Mouse (Mus musculus) midbrain, postnatal 0 days (tissue): ENCODE measurements around the gene Arsa. TPM values are rescaled to one million over a fixed set of nuclear protein-coding genes. Genes with fewer than 3 reads are reported as not detected.

ENCODE experiments used
- ATAC-seq: fragments of 200-750 bp; cut with Nextera tagmentation; 2 replicates; pipeline ENCODE4 v1.8.0; 2017; ENCODE audit warnings: moderate number of reproducible peaks, mild to moderate bottlenecking, moderate TSS enrichment, moderate library complexity; ENCODE audit not compliant: low FRiP score
- DNase-seq: peaks from one replicate; pipeline ENCODE4 v3.0.0-alpha.2; 2015; ENCODE audit warnings: low spot score
- H3K27ac ChIP-seq: fragments of 300-500 bp; sonication (generic); 2 replicates; pipeline ENCODE4 v1.5.1; 2014; ENCODE audit warnings: low read depth, mild to moderate bottlenecking, low read length, mixed read lengths
- H3K27me3 ChIP-seq: fragments of 300-500 bp; sonication (generic); 2 replicates; pipeline ENCODE4 v1.6.1; 2014; ENCODE audit warnings: low read length, control low read depth, mixed read lengths; ENCODE audit not compliant: insufficient read depth
- H3K36me3 ChIP-seq: fragments of 300-500 bp; sonication (generic); 2 replicates; pipeline ENCODE4 v1.6.1; 2014; ENCODE audit warnings: low read length, control low read depth, mixed read lengths; ENCODE audit not compliant: insufficient read depth
- H3K4me1 ChIP-seq: fragments of 300-500 bp; sonication (generic); 2 replicates; pipeline ENCODE4 v1.6.1; 2014; ENCODE audit warnings: mild to moderate bottlenecking, control low read depth, antibody characterized with exemption, low read length, mixed read lengths; ENCODE audit not compliant: insufficient read depth
- H3K4me2 ChIP-seq: fragments of 300-500 bp; sonication (generic); 2 replicates; pipeline ENCODE4 v1.6.1; 2014; ENCODE audit warnings: low read depth, mild to moderate bottlenecking, low read length, mixed read lengths; ENCODE audit not compliant: poor library complexity, severe bottlenecking
- H3K4me3 ChIP-seq: fragments of 300-500 bp; sonication (generic); 2 replicates; pipeline ENCODE4 v1.5.1; 2014; ENCODE audit warnings: low read depth, mild to moderate bottlenecking, low read length, moderate library complexity
- H3K9ac ChIP-seq: fragments of 300-500 bp; sonication (generic); replicated peaks from 2 replicates; pipeline ENCODE4 v1.6.1; 2014; ENCODE audit warnings: mild to moderate bottlenecking, low read length, moderate library complexity, mixed read lengths; ENCODE audit not compliant: poor library complexity, severe bottlenecking
- H3K9me3 ChIP-seq: fragments of 300-500 bp; sonication (generic); 2 replicates; pipeline ENCODE4 v1.6.1; 2016; ENCODE audit warnings: low read length, control low read depth
- CTCF ChIP-seq: IDR thresholded peaks from 2 replicates; pipeline ENCODE4 v1.5.1; 2016; ENCODE audit warnings: antibody characterized with exemption, mild to moderate bottlenecking
- WGBS: fragments of 180-500 bp; shearing (Covaris S2); extraction: QIAGEN DNeasy Blood & Tissue Kit; methylation state at CpG from one replicate; pipeline ENCODE4 v1.1.7; 2014; 5-methylcytosine and 5-hydroxymethylcytosine counted together
- polyA plus RNA-seq: library from polyadenylated mRNA; unstranded; fragments of >200 nt; fragmentation: Nextera tagmentation; extraction: Ambion mirVana; gene quantifications from 2 replicates; pipeline ENCODE4 v1.2.1, GENCODE M21; 2015
- total RNA-seq: library from RNA; depleted of rRNA; stranded (reverse); fragments of >200 nt; gene quantifications from 2 replicates; pipeline ENCODE4 v1.2.3, GENCODE M21; 2014; rRNA removed

Gene Arsa
- 31.0 and 34.0 TPM in 2 replicates for total RNA-seq
- 32.4 and 37.1 TPM in 2 replicates for polyA plus RNA-seq

- Histone ChIP-seq H3K27ac (peak within 1 kb of the TSS; percentile 81), H3K4me3 (peak within 1 kb of the TSS; percentile 47), H3K9me3 (no peaks in the 10 kb centered on the region), H3K36me3 (0 out of 2 replicates have a peak, but pooled peaks cover 3% of the 10 kb centered on the region), H3K27me3 (no peaks in the 10 kb centered on the region), H3K9ac (peak within 1 kb of the TSS; percentile 65), H3K4me2 (peak within 1 kb of the TSS; percentile 69), H3K4me1 (peaks cover 14% of the 10 kb centered on the region)
- no peak for TF ChIP-seq CTCF
- ATAC-seq (no peak), DNase-seq (no peak)
- WGBS, result 30% methylated on average over 9 of the region's 9 CpGs
These were observed at the start of gene Arsa for GRCm38 (mm10) chr15:89477091-89477491. TSS of gene Arsa (minus strand) at chr15:89477425.

GRCm38 (mm10) chr15:89526776-89527325, 49.6 kb upstream of the Arsa start:
- TF ChIP-seq CTCF, result no peak
- WGBS, result 93% methylated on average over 19 of the region's 19 CpGs

GRCm38 (mm10) chr15:89525896-89526295, 48.7 kb upstream of the Arsa start:
- Histone ChIP-seq H3K4me2 (no peak overlapping the region), H3K27me3 (no peaks in the 10 kb centered on the region), H3K4me3 (no peak overlapping the region), H3K4me1 (0 out of 2 replicates have a peak, but pooled peaks cover 3% of the 10 kb centered on the region), H3K36me3 (peaks cover 21% of the 10 kb centered on the region; the same call in 1 of the 2 replicates), H3K9me3 (no peaks in the 10 kb centered on the region), H3K27ac (no peak overlapping the region), H3K9ac (no peak overlapping the region)
- ATAC-seq (no peak), DNase-seq (no peak)
- WGBS, result 85% methylated on average over 7 of the region's 7 CpGs
- TF ChIP-seq CTCF, result no peak

More at GRCm38 (mm10) chr15:89526776-89527325, 49.6 kb upstream of the Arsa start:
- Histone ChIP-seq H3K27ac (no peak overlapping the region), H3K4me2 (no peak overlapping the region), H3K27me3 (no peaks in the 10 kb centered on the region), H3K9ac (no peak overlapping the region), H3K4me1 (peaks cover 3% of the 10 kb centered on the region; the same call in 1 of the 2 replicates), H3K9me3 (no peaks in the 10 kb centered on the region), H3K4me3 (no peak overlapping the region), H3K36me3 (peaks cover 14% of the 10 kb centered on the region; the same call in 1 of the 2 replicates)
- no peak for ATAC-seq
- no peak for DNase-seq

- WGBS, result 98% methylated on average over 8 of the region's 8 CpGs
- Histone ChIP-seq H3K9me3 (no peaks in the 10 kb centered on the region), H3K9ac (no peak overlapping the region), H3K36me3 (peaks cover 22% of the 10 kb centered on the region), H3K4me1 (0 out of 2 replicates have a peak, but pooled peaks cover 3% of the 10 kb centered on the region), H3K4me2 (no peak overlapping the region), H3K4me3 (no peak overlapping the region), H3K27ac (no peak overlapping the region), H3K27me3 (no peaks in the 10 kb centered on the region)
- ATAC-seq (no peak), DNase-seq (no peak)
- no peak for TF ChIP-seq CTCF
These were observed 48.2 kb upstream of the Arsa start for GRCm38 (mm10) chr15:89525464-89525863.

- ATAC-seq (peak; percentile 14; the same call in 1 of the 2 replicates), DNase-seq (no peak)
- TF ChIP-seq CTCF, result no peak
- H3K4me3 ChIP-seq, result peak overlapping the region; percentile 78
- no peak overlapping the region for H3K27ac ChIP-seq
- H3K36me3 ChIP-seq, result peaks cover 22% of the 10 kb centered on the region
- WGBS, result 73% methylated on average over 8 of the region's 8 CpGs
- peak overlapping the region; percentile 78; the same call in 1 of the 2 replicates for H3K9ac ChIP-seq
- H3K4me2 ChIP-seq, result peak overlapping the region; percentile 95
- no peaks in the 10 kb centered on the region for H3K27me3 ChIP-seq
- H3K4me1 ChIP-seq, result 0 out of 2 replicates have a peak, but pooled peaks cover 3% of the 10 kb centered on the region
- no peaks in the 10 kb centered on the region for H3K9me3 ChIP-seq
These were observed 47.6 kb upstream of the Arsa start for GRCm38 (mm10) chr15:89524611-89525415.
